Mouse (Mus musculus) kidney, embryonic 16.5 days (tissue): ENCODE results near the gene Pdgfra. TPM values are rescaled to one million over a fixed set of nuclear protein-coding genes. Genes with fewer than 3 reads are reported as not detected.
A peak's percentile ranks its signal among the peaks of the same experiment; 100 is the strongest.

Source experiments
- ATAC-seq: fragments of 200-750 bp; cut with Nextera tagmentation; 2 replicates; pipeline ENCODE4 v1.8.0; 2017; ENCODE audit warnings: moderate TSS enrichment; ENCODE audit not compliant: low FRiP score, low TSS enrichment
- H3K27ac ChIP-seq: fragments of 300-500 bp; sonication (generic); 2 replicates; pipeline ENCODE4 v1.5.1; 2014; ENCODE audit warnings: low read length
- H3K27me3 ChIP-seq: fragments of 300-500 bp; sonication (generic); 2 replicates; pipeline ENCODE4 v1.6.1; 2014; ENCODE audit warnings: low read length, control low read depth, mixed read lengths; ENCODE audit not compliant: insufficient read depth
- H3K36me3 ChIP-seq: fragments of 300-500 bp; sonication (generic); 2 replicates; pipeline ENCODE4 v1.6.1; 2014; ENCODE audit warnings: low read length, control low read depth, mixed read lengths; ENCODE audit not compliant: insufficient read depth
- H3K4me1 ChIP-seq: fragments of 300-500 bp; sonication (generic); 2 replicates; pipeline ENCODE4 v1.6.1; 2014; ENCODE audit warnings: low read length, control low read depth, mixed read lengths; ENCODE audit not compliant: insufficient read depth
- H3K4me2 ChIP-seq: fragments of 300-500 bp; sonication (generic); replicated peaks from 2 replicates; pipeline ENCODE4 v1.6.1; 2014; ENCODE audit warnings: low read depth, low read length
- H3K4me3 ChIP-seq: fragments of 300-500 bp; sonication (generic); 2 replicates; pipeline ENCODE4 v1.5.1; 2014; ENCODE audit warnings: mild to moderate bottlenecking, low read length
- H3K9ac ChIP-seq: fragments of 300-500 bp; sonication (generic); replicated peaks from 2 replicates; pipeline ENCODE4 v1.6.1; 2014; ENCODE audit warnings: low read length
- H3K9me3 ChIP-seq: fragments of 300-500 bp; sonication (generic); 2 replicates; pipeline ENCODE4 v1.6.1; 2016; ENCODE audit warnings: low read length, control low read depth
- WGBS: fragments of 180-500 bp; shearing (Covaris S2); extraction: QIAGEN DNeasy Blood & Tissue Kit; methylation state at CpG from one replicate; pipeline ENCODE4 v1.1.7; 2014; 5-methylcytosine and 5-hydroxymethylcytosine counted together
- polyA plus RNA-seq: library from polyadenylated mRNA; unstranded; fragments of >200 nt; fragmentation: Nextera tagmentation; extraction: Ambion mirVana; gene quantifications from 2 replicates; pipeline ENCODE4 v1.2.1, GENCODE M21; 2015

The Pdgfra gene
- polyA plus RNA-seq = 47.1 and 47.9 TPM in 2 replicates

GRCm38 (mm10) chr5:75152021-75152425 lies at the start of gene Pdgfra:
Gene Pdgfra, plus strand, starts transcription at chr5:75152292.
- Histone ChIP-seq H3K27me3 (peaks cover 70% of the 10 kb centered on the region), H3K36me3 (no peaks in the 10 kb centered on the region), H3K4me1 (peaks cover 46% of the 10 kb centered on the region), H3K4me3 (peak within 1 kb of the TSS; percentile 57), H3K9me3 (no peaks in the 10 kb centered on the region), H3K27ac (peak within 1 kb of the TSS; percentile 93), H3K4me2 (peak within 1 kb of the TSS; percentile 94), H3K9ac (peak within 1 kb of the TSS; percentile 74)
- no peak for ATAC-seq
- WGBS = 0% methylated on average over 10 of the region's 10 CpGs

- Histone ChIP-seq H3K4me1 (no peaks in the 10 kb centered on the region), H3K4me2 (no peak overlapping the region), H3K27ac (no peak overlapping the region), H3K27me3 (0 out of 2 replicates have a peak, but pooled peaks cover 3% of the 10 kb centered on the region), H3K9ac (no peak overlapping the region), H3K9me3 (no peaks in the 10 kb centered on the region), H3K4me3 (no peak overlapping the region), H3K36me3 (no peaks in the 10 kb centered on the region)
- ATAC-seq = no peak
- 83% methylated on average over 3 of the region's 3 CpGs for WGBS
Measured at GRCm38 (mm10) chr5:75106511-75106910, 45.6 kb upstream of the Pdgfra start.

GRCm38 (mm10) chr5:75109368-75109767 lies 42.7 kb upstream of the Pdgfra start:
- Histone ChIP-seq H3K9ac (no peak overlapping the region), H3K4me2 (no peak overlapping the region), H3K4me1 (no peaks in the 10 kb centered on the region), H3K27ac (peak overlapping the region; percentile 48; the same call in 1 of the 2 replicates), H3K4me3 (no peak overlapping the region), H3K36me3 (no peaks in the 10 kb centered on the region), H3K27me3 (0 out of 2 replicates have a peak, but pooled peaks cover 3% of the 10 kb centered on the region), H3K9me3 (no peaks in the 10 kb centered on the region)
- ATAC-seq = no peak
- WGBS = 38% methylated on average over 5 of the region's 5 CpGs

- H3K4me1 ChIP-seq = no peaks in the 10 kb centered on the region
- H3K36me3 ChIP-seq = no peaks in the 10 kb centered on the region
- H3K27me3 ChIP-seq = 0 out of 2 replicates have a peak, but pooled peaks cover 3% of the 10 kb centered on the region
- no peak overlapping the region for H3K4me2 ChIP-seq
- no peak overlapping the region for H3K9ac ChIP-seq
- no peak overlapping the region for H3K4me3 ChIP-seq
- H3K27ac ChIP-seq = no peak overlapping the region
- H3K9me3 ChIP-seq = no peaks in the 10 kb centered on the region
- ATAC-seq = no peak
- 57% methylated on average over 5 of the region's 5 CpGs for WGBS
Measured at GRCm38 (mm10) chr5:75111781-75112180, 40.3 kb upstream of the Pdgfra start.

- no peak overlapping the region for H3K9ac ChIP-seq
- WGBS = 68% methylated on average over 7 of the region's 7 CpGs
- H3K9me3 ChIP-seq = no peaks in the 10 kb centered on the region
- ATAC-seq = no peak
- H3K4me1 ChIP-seq = no peaks in the 10 kb centered on the region
- no peaks in the 10 kb centered on the region for H3K36me3 ChIP-seq
- no peak overlapping the region for H3K27ac ChIP-seq
- no peaks in the 10 kb centered on the region for H3K27me3 ChIP-seq
- no peak overlapping the region for H3K4me2 ChIP-seq
- H3K4me3 ChIP-seq = no peak overlapping the region
Measured at GRCm38 (mm10) chr5:75118840-75119239, 33.3 kb upstream of the Pdgfra start.

- no peaks in the 10 kb centered on the region for H3K4me1 ChIP-seq
- H3K4me2 ChIP-seq = no peak overlapping the region
- no peak for ATAC-seq
- H3K36me3 ChIP-seq = no peaks in the 10 kb centered on the region
- H3K27me3 ChIP-seq = no peaks in the 10 kb centered on the region
- H3K9ac ChIP-seq = no peak overlapping the region
- H3K4me3 ChIP-seq = no peak overlapping the region
- H3K27ac ChIP-seq = no peak overlapping the region
- no peaks in the 10 kb centered on the region for H3K9me3 ChIP-seq
- WGBS = 43% methylated on average over 5 of the region's 5 CpGs
Measured at GRCm38 (mm10) chr5:75121646-75122045, 30.4 kb upstream of the Pdgfra start.

GRCm38 (mm10) chr5:75134681-75135080 lies 17.4 kb upstream of the Pdgfra start:
- 87% methylated on average over 7 of the region's 7 CpGs for whole genome bisulfite sequencing
- ATAC-seq = no peak
- Histone ChIP-seq H3K36me3 (no peaks in the 10 kb centered on the region), H3K27me3 (no peaks in the 10 kb centered on the region), H3K27ac (no peak overlapping the region), H3K9ac (no peak overlapping the region), H3K4me1 (no peaks in the 10 kb centered on the region), H3K4me3 (no peak overlapping the region), H3K4me2 (no peak overlapping the region), H3K9me3 (no peaks in the 10 kb centered on the region)

- 2% methylated on average over 14 of the region's 14 CpGs for WGBS
- peak overlapping the region; percentile 59 for H3K4me2 ChIP-seq
- H3K4me3 ChIP-seq = peak overlapping the region; percentile 40
- peaks cover 40% of the 10 kb centered on the region for H3K27me3 ChIP-seq
- H3K9ac ChIP-seq = no peak overlapping the region; the same call in 1 of the 2 replicates
- H3K9me3 ChIP-seq = no peaks in the 10 kb centered on the region
- H3K36me3 ChIP-seq = no peaks in the 10 kb centered on the region
- H3K27ac ChIP-seq = no peak overlapping the region
- no peak for ATAC-seq
- 0 out of 2 replicates have a peak, but pooled peaks cover 5% of the 10 kb centered on the region for H3K4me1 ChIP-seq
Measured at GRCm38 (mm10) chr5:75143092-75143491, 9.0 kb upstream of the Pdgfra start.

- Histone ChIP-seq H3K4me1 (0 out of 2 replicates have a peak, but pooled peaks cover 11% of the 10 kb centered on the region), H3K4me3 (no peak overlapping the region), H3K9me3 (no peaks in the 10 kb centered on the region), H3K27ac (no peak overlapping the region), H3K27me3 (peaks cover 47% of the 10 kb centered on the region), H3K9ac (no peak overlapping the region), H3K4me2 (no peak overlapping the region), H3K36me3 (no peaks in the 10 kb centered on the region)
- no peak for ATAC-seq
- 49% methylated on average over 7 of the region's 7 CpGs for WGBS
Measured at GRCm38 (mm10) chr5:75143767-75144166, 8.3 kb upstream of the Pdgfra start.

- Histone ChIP-seq H3K4me3 (no peak overlapping the region), H3K36me3 (no peaks in the 10 kb centered on the region), H3K4me2 (no peak overlapping the region), H3K4me1 (peaks cover 25% of the 10 kb centered on the region), H3K27ac (no peak overlapping the region), H3K9me3 (no peaks in the 10 kb centered on the region), H3K27me3 (peaks cover 62% of the 10 kb centered on the region), H3K9ac (no peak overlapping the region)
- WGBS = 74% methylated on average over 2 of the region's 2 CpGs
- ATAC-seq = no peak
Measured at GRCm38 (mm10) chr5:75145341-75145740, 6.8 kb upstream of the Pdgfra start.
